Mouse (Mus musculus) thymus, postnatal 4 days (tissue): Measurements from ENCODE around the gene Zbtb3.
A peak's percentile ranks its signal among the peaks of the same experiment; 100 is the strongest.
"Not testable (repeated sequence)": the region's sequence is repeated elsewhere in the genome, so short reads cannot be mapped to it uniquely, and the experiment has no call there.

Source experiments
- DNase-seq: peaks from one replicate; pipeline ENCODE4 v3.0.0; 2021

Zbtb3 gene

GRCm38 (mm10) chr19:8803879-8804660 is 1.7 kb downstream of the Zbtb3 start:
- no peak for DNase-seq

GRCm38 (mm10) chr19:8806810-8807209 is 4.5 kb downstream of the Zbtb3 start:
- no peak for DNase-seq

- no peak for DNase-seq
Measured at GRCm38 (mm10) chr19:8815812-8816211, 13.5 kb downstream of the Zbtb3 start.

GRCm38 (mm10) chr19:8817001-8817400 is 14.6 kb downstream of the Zbtb3 start:
- DNase-seq, result no peak

GRCm38 (mm10) chr19:8818301-8818798 is 16.0 kb downstream of the Zbtb3 start:
- DNase-seq, result peak; percentile 36

- peak; percentile 91 for DNase-seq
Measured at GRCm38 (mm10) chr19:8818801-8819595, 16.6 kb downstream of the Zbtb3 start, which contains the start of gene Ttc9c. TSS of gene Ttc9c (minus strand) at chr19:8819333.

GRCm38 (mm10) chr19:8819596-8820423 is 17.5 kb downstream of the Zbtb3 start, which contains the start of gene Hnrnpul2:
TSS of gene Hnrnpul2 (plus strand) at chr19:8820010.
- peak; percentile 96 for DNase-seq

GRCm38 (mm10) chr19:8820424-8820956 is 18.1 kb downstream of the Zbtb3 start:
- DNase-seq, result peak; percentile 70

- DNase-seq, result no peak
Measured at GRCm38 (mm10) chr19:8821146-8821545, 18.8 kb downstream of the Zbtb3 start.

GRCm38 (mm10) chr19:8822696-8823095 is 20.3 kb downstream of the Zbtb3 start:
- no peak for DNase-seq

GRCm38 (mm10) chr19:8829660-8830059 is 27.3 kb downstream of the Zbtb3 start, which contains the start of gene AC129217.1:
TSS of gene AC129217.1 (plus strand) at chr19:8829773.
- DNase-seq, result no peak

GRCm38 (mm10) chr19:8830664-8831063 is 28.3 kb downstream of the Zbtb3 start:
- no peak for DNase-seq

- no peak for DNase-seq
Measured at GRCm38 (mm10) chr19:8831262-8831661, 28.9 kb downstream of the Zbtb3 start.

- DNase-seq, result no peak
Measured at GRCm38 (mm10) chr19:8832971-8833370, 30.6 kb downstream of the Zbtb3 start.

GRCm38 (mm10) chr19:8836327-8836726 is 34.0 kb downstream of the Zbtb3 start:
- not testable (repeated sequence) for DNase-seq

- peak; percentile 91 for DNase-seq
Measured at GRCm38 (mm10) chr19:8837251-8837791, 35.0 kb downstream of the Zbtb3 start, which contains the start of gene Bscl2. TSS of gene Bscl2 (plus strand) at chr19:8837467.

GRCm38 (mm10) chr19:8838041-8838730 is 35.8 kb downstream of the Zbtb3 start:
- peak; percentile 49 for DNase-seq

- peak; percentile 38 for DNase-seq
Measured at GRCm38 (mm10) chr19:8839103-8839907, 37.0 kb downstream of the Zbtb3 start, which contains the start of gene Gng3. TSS of gene Gng3 (minus strand) at chr19:8839194.

GRCm38 (mm10) chr19:8839908-8840791 is 37.8 kb downstream of the Zbtb3 start:
- DNase-seq, result peak; percentile 73
